Mouse (Mus musculus) small intestine, adult 2 months (tissue): ENCODE results near the gene Tsc22d1. TPM values are rescaled to one million over a fixed set of nuclear protein-coding genes. Genes with fewer than 3 reads are reported as not detected.

ENCODE experiments used
- H3K27ac ChIP-seq: fragments of 200-500 bp; 2 replicates; pipeline ENCODE4 v1.5.1; 2012; ENCODE audit warnings: low read depth, low read length, control low read depth, inconsistent platforms; ENCODE audit not compliant: insufficient read depth
- H3K27me3 ChIP-seq: fragments of 200-500 bp; 2 replicates; pipeline ENCODE4 v1.6.1; 2012; ENCODE audit warnings: mild to moderate bottlenecking, moderate library complexity, low read length, inconsistent platforms; ENCODE audit not compliant: control insufficient read depth, insufficient read depth
- H3K36me3 ChIP-seq: fragments of 200-500 bp; 2 replicates; pipeline ENCODE4 v1.6.1; 2012; ENCODE audit warnings: mild to moderate bottlenecking, low read length, control low read depth, inconsistent platforms; ENCODE audit not compliant: control insufficient read depth, insufficient read depth
- H3K4me1 ChIP-seq: fragments of 200-500 bp; 2 replicates; pipeline ENCODE4 v1.6.1; 2012; ENCODE audit warnings: low read length, inconsistent platforms, mixed read lengths; ENCODE audit not compliant: control insufficient read depth, insufficient read depth, insufficient read length
- H3K4me3 ChIP-seq: fragments of 200-500 bp; 2 replicates; pipeline ENCODE4 v1.5.1; 2012; ENCODE audit warnings: low read depth, mild to moderate bottlenecking, control low read depth, inconsistent platforms, low read length, moderate library complexity
- CTCF ChIP-seq: fragments of 200-500 bp; IDR thresholded peaks from 2 replicates; pipeline ENCODE4 v1.5.1; 2012; ENCODE audit warnings: low read depth, mild to moderate bottlenecking, control low read depth, inconsistent platforms, low read length, moderate library complexity, mixed read lengths; ENCODE audit not compliant: insufficient replicate concordance, insufficient read length; ENCODE audit errors: extremely low read depth
- POLR2A ChIP-seq: fragments of 200-500 bp; IDR thresholded peaks from 2 replicates; pipeline ENCODE4 v1.6.1; 2012; ENCODE audit warnings: low read depth, mild to moderate bottlenecking, control low read depth, inconsistent platforms, low read length, moderate library complexity
- WGBS: fragments of 180-500 bp; shearing (Covaris S2); methylation state at CpG from one replicate; pipeline ENCODE4 v1.1.7; 2018; 5-methylcytosine and 5-hydroxymethylcytosine counted together
- polyA plus RNA-seq: library from polyadenylated mRNA; depleted of rRNA; stranded (reverse); fragments of >200 nt; gene quantifications from 2 replicates; pipeline ENCODE4 v1.2.3, GENCODE M21; 2012

The Tsc22d1 gene
- polyA plus RNA-seq, 1 experiment: 254 TPM

GRCm38 (mm10) chr14:76498210-76498609 lies 83.4 kb downstream of the Tsc22d1 start:
- Histone ChIP-seq H3K4me3 (no peak overlapping the region), H3K4me1 (no peaks in the 10 kb centered on the region), H3K27me3 (no peaks in the 10 kb centered on the region), H3K36me3 (peaks cover 8% of the 10 kb centered on the region), H3K27ac (no peak overlapping the region)
- 62% methylated on average over 7 of the region's 7 CpGs for WGBS
- no peak for TF ChIP-seq POLR2A
- no peak for TF ChIP-seq CTCF

GRCm38 (mm10) chr14:76499492-76499891 lies 84.7 kb downstream of the Tsc22d1 start:
- Histone ChIP-seq H3K4me1 (peaks cover 3% of the 10 kb centered on the region; the same call in 1 of the 2 replicates), H3K4me3 (no peak overlapping the region), H3K27me3 (no peaks in the 10 kb centered on the region), H3K27ac (no peak overlapping the region), H3K36me3 (0 out of 2 replicates have a peak, but pooled peaks cover 2% of the 10 kb centered on the region)
- WGBS: 91% methylated on average over 6 of the region's 6 CpGs
- no peak for TF ChIP-seq POLR2A

- Histone ChIP-seq H3K4me1 (peaks cover 3% of the 10 kb centered on the region; the same call in 1 of the 2 replicates), H3K36me3 (no peaks in the 10 kb centered on the region), H3K27me3 (no peaks in the 10 kb centered on the region), H3K27ac (no peak overlapping the region), H3K4me3 (no peak overlapping the region)
- 77% methylated on average over 5 of the region's 5 CpGs for WGBS
- TF ChIP-seq CTCF (no peak), POLR2A (no peak)
These were observed 85.3 kb downstream of the Tsc22d1 start for GRCm38 (mm10) chr14:76500036-76500435.

GRCm38 (mm10) chr14:76503231-76503851 lies 88.6 kb downstream of the Tsc22d1 start:
- Histone ChIP-seq H3K27ac (peak overlapping the region; percentile 50), H3K4me1 (peaks cover 7% of the 10 kb centered on the region), H3K27me3 (no peaks in the 10 kb centered on the region), H3K4me3 (no peak overlapping the region), H3K36me3 (peaks cover 17% of the 10 kb centered on the region)
- 8% methylated on average over 13 of the region's 13 CpGs for WGBS
- TF ChIP-seq POLR2A: no peak
- no peak for TF ChIP-seq CTCF

GRCm38 (mm10) chr14:76504121-76504737 lies 89.5 kb downstream of the Tsc22d1 start:
- WGBS: under 1% methylated on average over 52 of the region's 52 CpGs
- peaks cover 17% of the 10 kb centered on the region for H3K36me3 ChIP-seq
- peak overlapping the region; percentile 96 for H3K27ac ChIP-seq
- H3K27me3 ChIP-seq: no peaks in the 10 kb centered on the region
- TF ChIP-seq CTCF (no peak), POLR2A (peak; percentile 100)
- peaks cover 7% of the 10 kb centered on the region for H3K4me1 ChIP-seq
- peak overlapping the region; percentile 75 for H3K4me3 ChIP-seq

- Histone ChIP-seq H3K27ac (peak overlapping the region; percentile 96), H3K36me3 (peaks cover 17% of the 10 kb centered on the region), H3K4me3 (peak overlapping the region; percentile 78), H3K4me1 (peaks cover 7% of the 10 kb centered on the region), H3K27me3 (no peaks in the 10 kb centered on the region)
- no peak for TF ChIP-seq CTCF
- no peak for TF ChIP-seq POLR2A
- WGBS: under 1% methylated on average over 10 of the region's 10 CpGs
These were observed 90.3 kb downstream of the Tsc22d1 start for GRCm38 (mm10) chr14:76505101-76505438.

GRCm38 (mm10) chr14:76505439-76506220 lies 90.9 kb downstream of the Tsc22d1 start:
- under 1% methylated on average over 31 of the region's 31 CpGs for WGBS
- H3K4me3 ChIP-seq: peak overlapping the region; percentile 78
- H3K27ac ChIP-seq: peak overlapping the region; percentile 96
- H3K36me3 ChIP-seq: peaks cover 17% of the 10 kb centered on the region
- peaks cover 7% of the 10 kb centered on the region for H3K4me1 ChIP-seq
- no peaks in the 10 kb centered on the region for H3K27me3 ChIP-seq
- TF ChIP-seq CTCF (no peak), POLR2A (peak; percentile 25; the same call in 1 of the 2 replicates)
